Mouse (Mus musculus): ENCODE measurements around the gene Trim60.
"Not testable (repeated sequence)": the region's sequence is repeated elsewhere in the genome, so short reads cannot be mapped to it uniquely, and the experiment has no call there.

Gene Trim60

GRCm38 (mm10) chr8:65018423-65018822 lies at the start of gene Trim60, which contains the start of gene Trim61:
Gene Trim60, minus strand, starts transcription at chr8:65018584.
Gene Trim61, minus strand, starts transcription at chr8:65018523.
- no peak for DNase-seq (ENCODE audit: low read depth, low spot score)

GRCm38 (mm10) chr8:65067694-65068472 lies 49.5 kb upstream of the Trim60 start:
- DNase-seq (ENCODE audit: low read depth, low spot score), result no peak

GRCm38 (mm10) chr8:65067031-65067430 lies 48.6 kb upstream of the Trim60 start:
- DNase-seq (ENCODE audit: low read depth, low spot score), result no peak

- no peak for DNase-seq (ENCODE audit: low read depth, low spot score)
Observed at GRCm38 (mm10) chr8:65065622-65066021, 47.2 kb upstream of the Trim60 start.

DNA sequence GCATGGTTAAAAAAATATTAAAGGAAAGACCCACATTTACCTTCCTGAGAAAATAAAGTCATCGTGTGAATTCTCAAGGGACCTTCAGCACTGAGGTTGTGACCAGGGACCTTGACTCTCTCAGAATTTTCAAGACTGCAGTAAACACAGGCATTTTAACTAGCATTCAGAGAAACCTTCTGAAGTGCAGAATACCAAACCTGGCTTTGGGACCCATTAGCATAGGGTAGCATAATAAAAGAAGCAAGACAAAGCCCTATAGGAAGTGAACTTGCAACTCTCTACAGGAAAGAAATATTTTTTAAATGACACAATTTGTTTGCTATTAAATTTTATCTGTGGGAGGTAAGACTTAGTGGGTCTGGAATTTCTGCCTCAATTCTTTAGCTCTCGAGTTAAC lies 45.7 kb upstream of the Trim60 start:
- DNase-seq (ENCODE audit: low read depth, low spot score), result no peak

DNA sequence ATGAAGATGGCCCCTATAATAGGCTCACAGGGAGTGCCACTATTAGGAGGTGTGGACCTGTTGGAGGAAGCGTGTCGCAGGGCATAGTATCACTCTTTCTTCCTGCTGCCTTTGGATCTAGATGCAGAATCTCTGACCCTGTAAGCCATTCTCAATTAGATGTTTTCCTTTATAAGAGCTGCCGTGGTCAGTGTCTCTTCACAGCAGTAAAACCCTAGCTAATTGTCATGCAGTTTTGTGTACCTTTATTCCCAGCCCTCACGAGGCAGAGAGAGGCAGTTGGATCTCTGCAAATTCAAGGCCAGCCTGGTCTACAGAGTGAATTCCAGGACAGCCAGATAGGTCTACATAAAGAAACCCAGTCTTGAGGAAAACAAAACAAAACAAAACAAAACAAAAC lies 43.8 kb upstream of the Trim60 start:
- no peak for DNase-seq (ENCODE audit: low read depth, low spot score)

DNA sequence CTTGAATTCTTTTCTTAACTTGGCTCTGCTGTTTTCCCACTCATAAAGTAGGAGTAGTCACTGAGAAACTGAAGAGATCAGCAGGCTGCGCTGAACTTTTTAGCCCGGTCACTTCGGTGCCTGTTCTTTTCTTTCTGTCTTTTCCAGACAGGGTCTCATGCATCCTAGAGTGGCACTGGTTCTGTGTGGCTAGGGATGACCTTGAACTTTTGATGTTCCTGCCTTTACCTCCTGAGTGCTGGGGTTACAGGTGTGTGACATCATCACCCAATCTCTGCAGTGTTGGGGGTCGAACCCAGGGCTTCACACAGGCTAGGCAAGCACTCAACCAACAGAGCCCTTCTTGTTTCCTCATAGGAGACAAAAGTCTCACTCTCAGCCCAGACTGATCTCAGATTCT lies 38.3 kb upstream of the Trim60 start:
- DNase-seq (ENCODE audit: low read depth, low spot score), result no peak

- DNase-seq (ENCODE audit: low read depth, low spot score), result no peak
Observed at GRCm38 (mm10) chr8:65053968-65054367, 35.6 kb upstream of the Trim60 start.

GRCm38 (mm10) chr8:65053554-65053953 lies 35.2 kb upstream of the Trim60 start:
- DNase-seq (ENCODE audit: low read depth, low spot score), result no peak

- no peak for DNase-seq (ENCODE audit: low read depth, low spot score)
Observed at GRCm38 (mm10) chr8:65047801-65048200, 29.4 kb upstream of the Trim60 start.

DNA sequence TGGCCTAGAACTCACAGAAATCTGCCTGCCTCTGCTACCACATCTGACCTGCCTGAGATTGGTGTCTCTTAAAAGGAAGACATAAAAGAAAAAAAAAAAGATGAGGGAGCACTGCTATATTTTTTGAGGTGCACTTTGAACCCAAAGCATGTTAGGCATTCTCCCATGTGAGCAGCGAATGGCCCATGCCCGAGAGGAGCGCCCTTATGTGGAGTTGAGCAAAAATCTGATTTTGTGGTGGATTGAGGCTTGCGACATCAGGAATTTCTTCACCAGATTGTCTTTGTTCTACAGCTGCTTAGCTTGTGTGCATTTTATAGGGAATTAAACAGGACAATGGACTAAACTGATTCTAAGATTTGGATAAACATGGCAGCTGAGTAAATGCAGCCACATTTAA lies 28.8 kb upstream of the Trim60 start:
- DNase-seq (ENCODE audit: low read depth, low spot score), result no peak

- DNase-seq (ENCODE audit: low read depth, low spot score), result no peak
Observed at GRCm38 (mm10) chr8:65046565-65046964, 28.2 kb upstream of the Trim60 start.

DNA sequence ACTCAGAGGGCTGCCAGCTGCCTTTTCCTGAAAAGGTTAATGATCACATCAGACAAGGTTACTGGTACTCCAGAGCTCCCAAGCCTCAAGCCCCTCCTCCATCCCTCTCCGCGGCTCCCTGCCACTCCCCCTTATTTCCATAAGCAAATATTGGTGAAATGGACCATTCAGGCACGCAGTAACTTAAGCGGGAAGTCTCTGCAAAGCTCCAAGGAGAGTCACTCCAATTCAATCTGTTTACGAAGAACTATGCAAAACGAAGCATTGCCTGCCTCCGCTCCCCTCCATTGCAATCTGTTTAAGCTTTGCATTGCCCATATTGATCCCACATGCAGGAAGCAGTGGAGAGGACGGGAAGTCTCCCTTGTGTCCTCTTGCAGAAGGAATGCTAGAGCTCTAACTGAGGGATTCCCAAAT lies 18.7 kb upstream of the Trim60 start, which contains the start of gene Apela:
TSS of gene Apela (minus strand) at position 220 of the 417 bp plus-strand sequence.
- DNase-seq (ENCODE audit: low read depth, low spot score), result no peak

- DNase-seq (ENCODE audit: low read depth, low spot score), result no peak
Observed at GRCm38 (mm10) chr8:65034136-65034535, 15.8 kb upstream of the Trim60 start.

DNA sequence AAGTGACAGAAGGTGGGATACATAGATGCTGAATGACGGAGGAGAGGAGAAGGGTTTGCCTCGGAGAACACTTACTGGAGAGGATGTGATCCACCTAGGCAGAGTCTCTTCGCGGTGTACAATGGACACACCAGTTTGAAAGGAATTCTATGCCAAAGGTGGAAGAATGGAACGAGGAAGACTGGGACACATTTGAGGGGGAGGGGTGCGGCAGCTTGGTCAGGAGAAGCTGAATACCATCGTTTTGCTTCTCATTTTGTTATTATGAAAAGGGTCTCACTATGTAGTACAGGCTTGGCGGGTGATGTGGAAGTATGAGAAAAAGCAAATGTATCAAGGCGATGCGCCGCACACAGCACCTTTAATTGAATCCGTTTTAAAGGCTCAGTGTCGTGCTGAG lies 14.7 kb upstream of the Trim60 start:
- no peak for DNase-seq (ENCODE audit: low read depth, low spot score)

DNA sequence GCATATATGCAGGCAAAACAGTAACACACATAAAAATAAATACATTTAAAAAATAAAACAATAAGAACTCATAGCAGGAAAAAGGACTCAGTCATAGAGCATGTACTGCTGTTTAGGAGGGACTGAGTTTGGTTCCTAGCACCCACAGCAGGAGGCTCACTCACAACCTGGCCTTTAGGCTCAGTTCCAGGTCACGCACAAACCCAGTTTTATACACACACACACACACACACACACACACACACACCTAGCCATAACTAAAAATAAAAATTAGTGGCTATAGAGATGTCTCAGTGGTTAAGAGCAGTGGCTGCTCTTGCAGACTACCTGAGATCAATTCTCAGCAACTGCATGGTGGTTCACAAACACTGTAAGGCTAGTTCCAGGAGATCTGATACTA lies 13.7 kb upstream of the Trim60 start:
- no peak for DNase-seq (ENCODE audit: low read depth, low spot score)

DNA sequence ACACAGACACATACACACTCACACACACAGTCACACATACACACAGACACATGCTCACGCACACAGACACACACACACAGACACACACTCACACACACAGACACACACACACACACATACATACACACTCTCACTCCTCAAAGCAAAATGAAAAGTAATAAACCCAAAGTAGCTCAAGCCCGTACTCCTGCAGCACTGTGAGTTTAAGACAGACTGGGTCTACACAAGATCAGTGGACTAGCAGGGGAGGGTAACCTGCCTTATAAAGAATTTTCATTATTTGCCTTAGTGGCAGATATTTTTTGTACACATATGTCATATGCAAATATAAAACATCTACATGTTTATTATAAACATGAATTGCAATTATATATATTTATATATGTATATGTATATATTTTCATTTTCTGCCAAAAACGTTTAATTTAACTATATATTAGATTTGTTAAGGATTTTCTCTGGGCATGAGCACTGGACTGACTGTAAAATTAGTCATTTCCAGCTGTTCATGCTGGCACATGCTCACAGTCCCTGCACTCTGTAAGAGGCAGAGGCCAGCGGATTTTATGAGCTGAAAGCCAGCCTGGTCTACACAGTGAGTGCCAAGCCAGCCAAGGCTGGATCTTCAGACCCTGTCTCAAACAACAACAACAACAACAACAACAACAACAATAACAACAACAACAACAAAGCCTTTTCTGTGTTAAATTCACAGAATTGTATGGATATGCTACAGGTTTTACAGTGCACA lies 12.5 kb upstream of the Trim60 start:
- DNase-seq (ENCODE audit: low read depth, low spot score), result no peak

DNA sequence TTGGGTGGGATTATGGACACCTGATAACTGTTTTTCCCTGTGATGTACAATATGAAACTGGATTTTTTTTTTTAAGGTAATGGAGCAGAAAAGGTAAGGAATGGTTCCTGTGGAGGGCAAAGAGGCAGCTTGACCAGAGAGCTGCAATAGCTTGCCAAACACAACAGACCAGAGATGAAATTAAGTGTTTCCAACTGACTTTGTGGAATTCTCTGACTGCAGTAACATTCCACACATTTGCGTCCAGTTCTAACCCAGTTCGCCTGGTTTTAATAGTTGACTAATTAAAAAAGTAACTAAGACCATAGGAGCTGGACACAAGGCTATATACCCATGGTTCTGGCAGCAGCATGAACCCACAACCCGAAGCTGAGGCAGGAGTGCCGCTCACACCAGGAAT lies 11.4 kb upstream of the Trim60 start:
- DNase-seq (ENCODE audit: low read depth, low spot score), result no peak

DNA sequence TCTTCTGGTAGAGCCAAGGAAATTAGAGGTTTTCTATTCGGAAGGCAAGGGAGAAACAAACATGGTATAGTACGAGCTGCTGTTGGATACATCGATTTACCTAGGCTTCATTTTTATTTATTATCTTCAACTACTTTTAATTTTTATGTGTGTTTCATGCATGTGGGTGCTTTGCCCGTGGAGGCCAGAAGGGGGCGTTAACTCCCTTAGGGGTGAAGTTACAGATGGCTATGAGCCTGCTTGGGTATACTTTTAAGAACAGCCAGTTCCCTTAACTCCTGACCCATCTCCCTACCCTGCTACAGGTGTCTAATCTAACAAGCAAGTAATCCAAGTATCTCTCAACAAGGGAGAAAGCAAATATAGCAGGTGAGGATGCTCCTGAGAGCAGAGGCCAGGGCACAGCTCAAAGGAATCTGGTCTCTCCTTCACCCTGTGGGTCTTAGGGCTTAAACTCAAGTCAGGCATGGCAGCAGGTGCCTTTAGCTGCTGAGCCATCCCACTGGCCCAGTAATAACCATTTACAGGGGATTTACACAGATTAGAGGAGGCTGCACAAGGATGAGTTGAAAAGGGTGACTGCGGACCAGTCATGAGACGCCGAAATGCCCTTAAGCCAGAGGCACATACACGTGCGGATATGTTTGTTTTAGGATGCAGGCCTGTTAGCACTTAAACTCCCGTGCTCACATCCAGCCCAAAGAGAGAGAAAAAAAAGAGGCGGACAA lies 10.7 kb upstream of the Trim60 start:
- no peak for DNase-seq (ENCODE audit: low read depth, low spot score)

DNA sequence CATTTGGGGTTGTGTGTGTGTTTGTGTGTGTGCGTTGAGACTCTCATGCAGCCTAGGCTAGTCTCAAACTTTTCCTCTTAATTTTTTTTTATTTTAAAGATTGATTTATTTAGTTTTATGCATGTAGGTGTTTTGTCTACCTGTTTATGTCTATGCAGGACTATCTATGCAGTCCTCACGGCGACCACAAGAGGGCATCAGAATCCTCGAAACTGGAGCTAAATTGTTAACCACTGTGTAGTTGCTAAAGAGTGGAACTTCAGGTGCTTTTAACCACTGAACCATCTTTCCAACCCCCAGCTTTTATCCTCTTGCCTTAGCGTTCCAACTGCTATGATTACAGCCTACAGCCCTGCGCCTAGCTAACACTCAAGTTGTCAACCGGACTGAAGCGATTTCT lies 4.1 kb upstream of the Trim60 start:
- DNase-seq (ENCODE audit: low read depth, low spot score), result peak; percentile 3

DNA sequence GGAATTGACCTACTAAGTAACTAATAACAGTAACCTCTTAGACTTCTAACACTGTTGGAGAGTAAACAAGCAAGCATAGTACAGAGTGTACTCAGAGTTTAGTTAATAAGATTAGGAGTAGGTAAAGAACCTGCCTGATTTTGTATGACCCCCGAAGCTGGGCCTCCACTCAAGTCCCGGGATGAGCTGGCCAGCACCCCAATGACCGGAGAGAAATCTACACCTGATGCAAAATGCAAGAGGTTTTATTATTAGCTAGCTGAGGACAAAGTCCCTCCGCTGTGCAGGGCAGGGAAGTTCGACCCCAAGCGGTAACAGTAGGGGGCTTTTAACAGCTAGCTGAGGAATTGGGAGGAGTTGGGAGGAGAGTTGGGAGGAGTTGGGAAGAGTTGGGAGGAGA lies 10.8 kb downstream of the Trim60 start:
- not testable (repeated sequence) for DNase-seq (ENCODE audit: low read depth, low spot score)

DNA sequence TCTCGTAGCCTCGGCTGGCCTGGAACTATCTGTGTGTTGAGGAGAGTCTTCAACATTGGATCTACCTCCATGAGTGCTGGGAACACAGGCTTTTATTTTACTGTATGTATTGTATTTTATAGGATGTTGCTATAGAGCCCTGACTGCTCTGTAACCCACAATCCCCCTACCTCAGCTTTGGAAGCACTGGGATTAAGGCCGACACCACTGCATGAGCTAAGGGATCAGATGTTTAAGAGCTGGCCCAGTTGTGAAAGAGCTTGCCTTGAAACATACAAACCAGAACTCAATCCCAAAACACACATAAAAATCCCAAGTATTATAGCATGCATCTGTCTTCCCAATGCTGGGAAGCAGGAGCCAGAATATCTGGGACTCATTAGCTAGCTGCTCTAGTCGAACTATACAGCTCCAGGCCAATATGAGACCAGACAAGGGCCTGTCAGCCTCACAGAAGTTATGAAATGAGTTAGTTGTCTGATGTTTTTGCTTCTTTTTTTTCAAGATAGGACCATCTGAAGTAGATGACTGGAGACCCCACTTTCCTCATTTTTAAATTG lies 19.5 kb downstream of the Trim60 start:
- DNase-seq (ENCODE audit: low read depth, low spot score), result no peak
